Mouse (Mus musculus): ENCODE data around the gene Sri.
"Not testable (repeated sequence)": the region's sequence is repeated elsewhere in the genome, so short reads cannot be mapped to it uniquely, and the experiment has no call there.

The Sri gene

DNA sequence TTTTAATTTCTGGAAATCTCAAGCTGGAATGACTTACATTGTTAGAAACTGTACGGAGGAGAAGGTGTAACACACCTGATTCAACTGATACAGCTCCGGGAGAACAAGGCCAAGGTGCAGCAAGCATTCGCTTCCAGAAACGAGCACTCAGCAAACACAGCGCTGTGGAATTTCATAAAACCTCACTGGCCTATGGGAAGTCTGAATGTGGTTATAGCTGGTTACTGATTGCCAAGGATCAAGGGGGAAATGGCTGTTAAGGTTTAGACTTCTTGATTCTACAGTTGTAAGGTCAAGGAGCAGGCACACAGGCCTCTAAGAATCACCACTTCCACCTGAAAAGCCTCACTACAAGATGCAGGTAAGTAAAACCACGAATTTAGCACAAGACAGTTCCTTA, at the start of gene Sri:
Gene Sri (plus strand): TSS at position 224 of the 400 bp plus-strand sequence.
- DNase-seq, result peak; percentile 9

DNA sequence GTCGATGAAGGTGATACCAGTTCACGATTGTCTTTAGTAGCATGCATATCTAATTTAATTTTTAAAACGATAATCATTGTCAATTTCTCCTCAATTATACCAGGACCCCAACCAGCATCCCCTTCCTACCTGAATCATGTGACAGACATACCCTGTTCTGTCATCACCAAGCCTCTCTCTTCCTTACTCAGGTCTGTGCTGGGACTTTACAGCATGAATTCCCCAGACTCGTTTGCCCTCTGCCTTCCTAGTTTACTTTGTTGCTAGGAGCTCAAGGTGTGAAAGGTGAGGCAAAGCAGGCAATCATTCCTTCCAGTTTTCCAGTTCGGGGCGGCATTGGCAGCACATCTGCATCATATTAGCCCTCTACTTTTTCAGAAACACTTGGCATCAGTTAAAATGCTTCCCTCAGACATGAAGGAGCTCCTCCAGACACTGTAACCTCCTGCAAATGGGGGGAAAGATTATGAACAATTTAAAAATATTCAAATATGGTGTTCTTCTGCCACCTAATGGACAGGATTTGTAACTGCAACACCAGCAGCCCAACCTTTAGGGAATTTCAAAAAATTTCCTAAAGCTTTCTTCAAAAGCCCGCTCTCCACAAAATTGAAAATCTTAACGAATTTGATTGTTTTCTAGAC, 49.4 kb upstream of the Sri start:
- DNase-seq, result peak; percentile 21

DNA sequence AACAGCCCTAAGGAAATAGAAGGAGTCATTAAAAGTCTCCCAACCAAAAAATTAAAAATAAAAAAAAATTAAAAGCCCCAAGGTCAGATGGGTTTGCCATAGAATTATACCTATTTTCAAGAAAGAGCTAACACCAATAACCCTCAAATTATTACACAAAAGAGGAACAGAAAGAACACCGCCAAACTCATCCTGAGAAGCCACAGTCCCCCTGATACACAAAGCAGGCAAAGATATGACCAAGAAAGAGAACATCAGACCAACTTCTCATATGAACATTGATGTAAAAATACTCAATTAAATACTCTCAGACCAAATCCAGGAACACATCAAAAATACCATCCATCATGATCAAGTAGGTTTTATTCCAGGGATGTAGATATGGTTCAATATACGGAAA, 48.8 kb upstream of the Sri start:
- DNase-seq, result no peak

DNA sequence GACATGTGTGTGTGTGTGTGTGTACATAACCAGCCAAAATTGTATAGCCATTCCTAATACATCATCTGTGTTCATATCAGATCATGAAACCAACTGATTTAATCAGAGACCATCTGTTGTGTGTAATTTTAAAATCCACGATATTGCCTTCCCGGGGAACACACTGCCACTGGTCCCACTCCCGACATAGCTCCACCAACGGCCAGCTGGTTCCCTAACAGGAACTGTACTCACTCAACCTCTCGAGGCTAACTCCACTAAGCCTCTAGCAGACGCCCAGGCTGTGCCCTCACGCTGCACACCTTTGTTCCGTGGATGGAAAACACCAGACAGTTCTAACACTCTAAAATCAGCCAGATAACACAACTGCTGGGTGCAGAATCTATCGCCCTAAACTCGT, 45.4 kb upstream of the Sri start:
- DNase-seq, result no peak

DNA sequence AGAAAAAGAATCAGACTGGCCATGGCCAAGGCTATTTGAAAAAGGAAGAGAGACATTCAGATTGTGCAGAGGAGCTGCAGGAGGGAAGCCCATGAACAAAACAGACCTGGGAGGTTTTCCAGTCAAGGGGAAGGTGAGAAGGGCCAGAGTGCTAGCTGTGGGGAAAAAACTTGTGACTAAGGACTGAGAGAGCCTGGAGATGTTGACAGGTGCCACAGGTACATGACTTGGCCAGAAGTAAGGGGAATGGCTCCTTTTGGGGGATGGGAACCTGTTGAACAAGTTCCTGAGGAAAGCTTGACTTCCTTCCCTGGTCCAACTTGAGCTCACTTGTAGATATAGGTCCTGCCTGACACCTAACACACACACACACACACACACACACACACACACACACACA, 43.1 kb upstream of the Sri start:
- peak; percentile 3 for DNase-seq

DNA sequence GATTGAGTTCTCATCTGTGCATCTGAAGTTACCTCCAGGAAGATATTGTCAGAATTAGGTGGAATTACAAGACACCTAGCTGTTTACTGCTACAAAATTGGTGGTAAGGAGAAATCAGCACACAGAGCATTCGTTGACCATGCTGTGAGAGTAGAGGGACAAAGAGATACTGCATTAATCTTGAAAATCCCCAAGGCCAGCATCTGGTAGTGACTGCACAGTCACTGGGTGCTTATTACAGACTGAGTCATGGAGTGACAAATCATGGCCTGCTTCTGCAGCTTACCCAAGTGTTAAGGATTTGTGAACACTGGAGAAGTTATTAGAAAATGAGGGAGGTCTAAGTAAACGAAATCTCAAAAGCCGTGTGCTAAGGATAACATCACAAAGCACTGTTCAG, 32.6 kb upstream of the Sri start:
- no peak for DNase-seq

DNA sequence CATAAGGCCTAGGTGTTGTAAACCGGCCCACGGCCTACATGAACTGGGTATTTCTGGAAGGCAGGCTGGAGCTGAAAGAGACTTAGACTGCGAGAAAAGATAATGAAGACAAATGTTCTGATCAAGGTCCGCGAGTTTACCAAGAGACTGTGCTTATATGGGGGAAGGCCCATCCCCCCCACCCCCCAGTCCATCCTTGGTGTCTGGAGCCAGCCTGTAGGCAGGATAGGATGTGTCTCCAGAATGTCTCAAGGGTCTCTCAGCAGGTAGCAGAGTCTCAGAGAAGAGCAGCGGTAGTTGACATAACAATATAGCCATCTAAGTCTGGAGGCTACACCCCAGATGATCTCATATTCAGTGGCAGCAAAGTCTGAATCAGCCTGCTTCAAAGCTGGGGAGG, 11.3 kb upstream of the Sri start:
- DNase-seq, result not testable (repeated sequence)

DNA sequence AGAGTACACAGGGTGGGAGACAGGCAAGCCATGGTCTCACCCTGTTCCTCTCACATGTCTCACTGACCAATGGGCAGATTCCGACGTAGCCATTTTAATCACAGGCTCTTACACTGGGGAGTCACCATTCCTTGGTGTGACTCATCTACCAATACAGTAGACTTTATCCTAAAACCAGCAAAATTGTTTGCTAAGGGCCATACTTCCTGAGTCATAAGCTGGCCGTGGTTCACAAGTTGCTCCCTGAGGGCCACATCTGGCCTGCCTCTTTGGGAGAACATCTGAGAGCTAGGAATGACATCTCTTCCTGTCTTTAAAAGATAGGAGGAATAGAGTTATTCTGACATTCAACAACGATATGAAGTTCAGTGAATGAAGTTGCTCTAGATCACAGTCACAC, 7.9 kb downstream of the Sri start:
- no peak for DNase-seq

DNA sequence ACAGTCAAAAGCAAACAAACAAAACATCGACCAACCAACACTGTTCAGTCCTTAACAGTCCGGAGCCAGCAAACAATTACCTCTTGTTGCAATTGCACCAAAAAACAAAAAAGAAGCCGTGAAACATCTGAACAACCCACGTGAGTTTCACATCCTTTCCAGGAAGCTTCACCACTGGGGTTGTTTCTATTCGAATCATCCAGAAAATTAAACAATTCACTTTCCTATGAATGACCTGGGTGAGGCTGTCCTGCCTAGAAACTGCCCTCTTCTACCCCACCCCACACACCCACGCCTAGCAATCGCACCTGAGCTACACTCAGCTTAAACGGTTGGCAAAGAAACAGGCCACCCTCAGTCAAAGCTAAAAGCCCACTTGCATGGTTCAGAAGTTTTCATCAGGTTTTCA, 9.8 kb downstream of the Sri start:
- peak; percentile 30 for DNase-seq

DNA sequence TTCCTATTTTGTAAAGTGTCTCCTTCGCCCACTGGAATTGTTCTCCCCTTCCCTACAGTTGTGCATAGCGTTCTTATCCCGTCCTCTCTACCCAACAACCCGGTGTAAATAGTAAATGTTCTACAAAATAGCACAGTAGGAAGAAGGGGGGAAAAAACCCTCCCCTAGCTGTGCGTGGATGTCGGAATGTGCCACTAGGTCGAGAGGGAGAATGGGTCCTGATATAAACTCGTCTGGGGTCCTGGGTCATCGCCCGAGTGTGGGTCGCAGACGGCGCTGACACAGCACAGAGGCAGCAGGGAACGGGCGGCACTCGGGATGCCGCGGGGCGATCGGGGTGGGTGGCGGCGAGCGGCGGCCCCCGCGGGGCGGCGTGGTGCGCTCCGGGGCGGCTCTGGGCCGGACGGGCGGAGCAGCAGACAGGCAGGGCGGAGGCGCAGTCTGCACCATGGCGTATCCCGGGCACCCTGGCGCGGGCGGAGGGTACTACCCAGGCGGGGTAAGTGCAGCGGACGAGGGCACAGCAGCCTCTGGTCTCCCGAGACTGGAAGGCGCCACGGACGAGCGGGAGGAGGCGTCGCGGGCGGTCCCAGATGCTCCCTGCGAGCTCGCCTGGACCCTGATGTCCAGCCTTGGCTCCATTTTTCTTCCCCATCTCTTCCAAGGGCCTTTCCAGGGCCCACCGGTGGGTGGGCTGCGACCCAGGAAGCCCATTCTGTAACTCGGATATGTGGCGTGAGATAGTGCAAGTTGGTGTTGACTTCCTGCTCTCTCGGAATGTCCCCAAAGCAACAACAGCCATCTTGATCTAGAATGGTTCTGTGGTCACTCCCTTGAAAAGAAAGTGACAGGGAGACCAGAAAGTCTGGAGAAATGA, 10.5 kb downstream of the Sri start:
- peak; percentile 91 for DNase-seq

DNA sequence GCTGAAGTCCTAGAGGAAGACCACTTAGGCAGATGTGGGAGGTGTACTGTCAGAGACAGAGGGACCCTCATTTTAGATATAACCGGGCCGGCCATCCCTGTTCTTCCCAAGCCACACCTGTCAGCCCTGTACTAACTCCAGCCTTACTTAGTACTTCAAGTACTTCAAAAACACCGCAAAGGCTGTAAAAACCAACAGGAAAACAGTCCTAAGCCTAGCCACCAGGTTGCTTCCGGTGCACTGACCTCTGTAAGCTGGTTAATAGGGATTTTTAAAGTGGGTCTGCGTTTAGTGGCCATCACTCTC, 11.1 kb downstream of the Sri start:
- no peak for DNase-seq

DNA sequence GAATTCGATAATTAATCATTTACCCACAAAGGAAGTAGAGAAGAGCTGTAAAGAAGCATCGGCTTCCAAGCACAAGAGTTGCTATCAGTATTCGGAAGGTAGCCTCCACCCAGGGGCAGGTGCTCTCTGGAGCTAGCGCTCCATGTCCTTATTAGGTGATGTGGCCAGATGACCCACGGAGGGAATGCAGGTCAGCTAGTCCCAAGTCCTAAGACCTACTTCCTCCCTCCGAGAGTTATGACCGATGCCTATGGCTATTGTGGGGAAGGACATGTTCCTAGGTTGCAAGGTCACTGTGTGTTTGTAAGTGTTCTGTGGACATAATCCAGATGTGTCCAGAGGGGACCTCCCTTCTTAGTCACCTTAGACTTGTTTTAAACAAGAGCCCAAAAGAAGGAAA, 12.2 kb downstream of the Sri start:
- no peak for DNase-seq

DNA sequence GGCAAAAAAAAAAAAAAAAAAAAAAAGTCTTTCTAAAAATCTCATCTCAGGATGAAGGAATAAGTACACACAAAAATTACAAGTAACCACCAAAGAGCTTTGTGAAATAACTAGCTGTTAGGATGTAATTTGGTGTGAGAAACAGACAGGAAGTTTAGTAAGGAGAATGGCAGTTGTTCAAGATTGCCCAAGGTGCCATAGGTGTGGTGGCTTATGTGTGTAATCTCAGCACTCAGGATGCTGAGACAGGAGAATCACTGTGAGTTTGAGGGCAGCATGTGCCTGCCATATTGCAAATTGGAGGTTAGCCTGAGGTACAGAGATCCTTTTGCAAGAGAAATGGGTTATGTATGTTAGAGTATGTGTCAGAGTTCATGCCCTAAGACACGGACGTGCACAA, 16.6 kb downstream of the Sri start:
- DNase-seq, result no peak

DNA sequence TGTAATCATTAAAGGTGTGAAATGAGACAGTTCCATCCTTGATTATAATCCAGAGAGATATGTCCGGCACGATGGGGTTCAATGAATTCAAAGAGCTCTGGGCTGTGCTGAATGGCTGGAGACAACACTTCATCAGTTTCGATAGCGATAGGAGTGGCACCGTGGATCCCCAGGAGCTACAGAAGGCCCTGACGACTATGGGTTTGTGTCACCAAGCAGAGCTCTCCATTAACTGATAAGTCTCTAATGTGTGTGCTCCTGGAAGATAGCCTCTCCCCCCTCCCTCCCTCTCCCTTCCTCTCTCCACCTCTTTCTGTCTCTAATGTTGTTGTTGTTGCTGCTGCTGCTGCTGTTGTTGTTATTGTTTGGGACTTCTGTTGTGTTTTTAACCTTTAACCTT, 17.3 kb downstream of the Sri start:
- no peak for DNase-seq

DNA sequence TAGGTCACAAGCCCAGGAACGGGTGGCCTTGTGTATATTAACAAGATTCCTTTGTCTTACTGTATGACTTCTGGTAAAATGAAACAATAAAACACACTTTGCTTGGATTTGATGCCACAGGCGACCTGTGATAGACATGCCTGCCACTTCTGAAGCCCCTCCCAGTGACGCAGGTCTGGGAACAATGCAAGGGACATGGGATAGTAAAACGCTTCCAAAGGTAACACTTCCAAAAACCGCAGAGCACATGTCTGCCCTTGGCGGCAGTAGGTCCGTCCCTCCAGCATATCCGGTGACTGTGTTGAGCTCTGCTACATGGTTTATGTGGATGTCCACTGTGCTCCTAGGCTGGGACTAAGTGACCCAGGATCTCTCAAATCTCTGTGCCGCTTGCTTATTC, 27.5 kb downstream of the Sri start:
- no peak for DNase-seq

DNA sequence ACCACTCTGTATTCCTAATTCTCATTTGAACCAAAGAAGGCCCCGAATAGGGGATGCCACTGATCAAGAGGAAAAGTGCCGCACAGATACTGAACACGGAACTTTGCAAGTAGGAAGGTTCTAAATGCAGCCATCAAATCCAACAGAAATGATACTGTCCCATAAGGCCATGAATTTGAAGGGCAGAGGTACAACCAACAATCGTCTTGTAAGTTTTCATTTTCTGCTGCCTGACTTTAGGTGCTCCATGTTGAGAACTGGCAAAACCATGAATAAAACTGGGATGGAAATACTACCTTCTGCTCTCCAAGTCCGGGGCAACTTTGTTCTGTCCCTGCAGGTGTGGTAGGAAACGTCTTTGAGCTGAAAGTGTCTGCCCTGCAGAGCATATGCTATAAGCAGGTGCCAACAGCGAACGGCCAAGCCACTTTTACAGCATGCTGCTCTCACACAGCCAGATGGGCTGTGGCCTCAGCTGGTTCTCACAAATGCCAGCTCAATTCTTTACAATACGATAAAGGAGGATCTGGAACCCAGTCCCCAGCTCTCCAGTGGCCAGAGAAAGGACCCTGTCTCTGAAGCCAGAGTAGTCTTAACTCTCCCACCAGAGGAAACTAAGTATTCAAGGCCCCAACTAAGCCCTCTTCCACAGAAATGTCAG, 28.2 kb downstream of the Sri start:
- no peak for DNase-seq

DNA sequence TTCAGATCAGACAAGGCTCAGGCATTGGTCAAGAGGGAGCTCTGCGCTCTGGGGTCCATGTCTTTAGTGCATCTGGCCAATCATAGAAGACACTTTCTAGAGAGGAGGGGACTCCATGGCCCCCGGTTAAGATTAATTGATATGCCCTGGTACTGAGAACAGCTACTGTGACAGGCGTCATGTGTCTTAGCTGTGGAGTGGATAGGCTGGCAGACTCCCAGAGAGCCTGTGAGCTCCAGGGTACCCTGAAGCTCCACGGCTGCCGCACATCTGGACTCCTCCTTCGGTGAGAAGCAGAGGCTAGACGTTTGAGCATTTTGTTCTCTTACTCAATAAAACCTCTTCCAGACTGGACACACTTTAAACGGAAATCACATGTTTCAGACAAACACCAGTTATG, 31.6 kb downstream of the Sri start:
- no peak for DNase-seq

DNA sequence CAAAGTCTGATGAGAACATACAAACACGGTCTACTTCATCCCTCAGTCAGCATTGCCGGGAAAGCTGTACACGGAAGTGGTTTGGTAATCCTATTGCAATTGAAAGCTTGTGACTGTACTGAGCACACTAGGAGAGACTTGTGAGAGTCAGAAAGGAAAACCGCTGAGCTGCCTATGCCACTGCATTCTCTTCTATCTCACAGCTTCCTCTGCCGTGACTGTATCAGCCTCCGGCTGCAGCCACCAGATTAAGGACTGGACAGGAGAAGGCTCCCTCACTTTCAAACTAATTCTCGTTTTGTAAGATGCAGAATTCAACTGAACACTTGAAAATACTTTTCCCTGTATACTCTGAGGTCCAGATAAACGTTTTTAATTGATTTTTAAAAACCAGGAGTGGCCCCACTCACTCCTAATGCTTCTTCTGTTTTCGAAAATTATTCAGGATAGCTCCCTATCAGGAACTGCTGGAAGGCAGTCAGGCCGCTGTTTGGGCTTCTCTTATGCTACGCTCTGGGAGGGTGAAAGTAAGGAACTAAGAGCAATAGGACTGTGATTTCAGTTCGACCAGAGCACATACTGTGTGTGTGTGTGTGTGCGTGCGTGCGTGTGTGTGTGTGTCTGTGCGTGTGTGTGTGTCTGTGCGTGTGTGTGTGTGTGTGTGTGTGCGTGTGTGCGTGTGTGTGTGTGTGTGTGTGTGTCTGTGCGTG, 37.1 kb downstream of the Sri start:
- no peak for DNase-seq

DNA sequence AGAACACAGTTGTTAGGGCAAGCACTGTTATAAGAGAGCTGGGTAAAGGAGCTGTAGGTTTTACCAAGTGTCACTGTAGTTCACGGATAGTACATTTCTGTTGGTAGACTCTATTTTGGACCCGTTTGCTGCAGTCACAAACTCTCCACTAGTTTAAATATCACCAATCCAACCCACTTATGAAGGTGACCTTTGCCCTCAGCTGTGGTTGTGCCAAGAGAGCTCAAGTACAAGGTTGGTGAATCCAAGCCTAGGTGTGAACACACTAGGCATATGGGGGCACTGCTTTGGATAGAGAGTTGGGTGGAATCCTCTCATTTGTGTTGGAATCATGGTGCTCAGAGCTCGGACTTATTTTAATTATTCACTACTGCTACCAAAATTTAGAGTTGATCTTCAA, 39.8 kb downstream of the Sri start:
- DNase-seq, result no peak

DNA sequence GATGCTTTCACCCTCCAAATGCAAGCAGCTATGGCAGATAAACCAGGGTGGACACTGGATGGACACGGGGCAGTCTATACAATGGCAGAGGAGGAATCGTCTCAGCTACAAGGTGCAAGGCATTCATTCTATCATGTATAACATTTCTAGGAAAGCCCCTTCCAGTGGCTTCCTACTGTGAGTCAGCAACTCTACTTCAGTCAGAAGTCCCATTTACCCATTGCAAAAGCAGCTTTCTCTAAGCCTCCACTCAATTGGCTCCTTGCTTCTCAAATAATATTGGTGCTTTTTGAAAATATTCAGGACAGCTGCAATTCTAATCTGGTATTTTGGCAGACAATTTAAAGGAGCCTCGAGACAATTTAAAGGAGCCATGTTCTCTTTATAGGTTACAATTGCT, 42.3 kb downstream of the Sri start:
- DNase-seq, result no peak

DNA sequence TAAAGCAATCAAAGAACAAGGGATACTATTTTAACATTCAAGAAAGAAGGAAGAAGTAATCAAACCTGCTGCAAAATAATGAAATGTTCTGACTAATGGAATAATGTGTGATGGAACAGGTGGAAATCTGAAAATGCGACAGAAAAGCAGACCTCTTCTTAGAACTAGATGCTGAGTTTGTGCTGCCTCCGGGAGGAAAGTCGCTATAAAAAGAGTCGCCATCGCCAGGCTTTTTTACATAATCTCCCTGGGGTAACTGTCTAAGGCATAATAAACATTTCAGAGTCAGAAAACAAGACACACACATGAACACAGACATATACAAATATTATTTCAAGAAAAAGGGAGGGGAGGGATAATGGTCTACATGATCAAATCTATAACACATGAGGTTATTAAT, 49.0 kb downstream of the Sri start:
- no peak for DNase-seq

DNA sequence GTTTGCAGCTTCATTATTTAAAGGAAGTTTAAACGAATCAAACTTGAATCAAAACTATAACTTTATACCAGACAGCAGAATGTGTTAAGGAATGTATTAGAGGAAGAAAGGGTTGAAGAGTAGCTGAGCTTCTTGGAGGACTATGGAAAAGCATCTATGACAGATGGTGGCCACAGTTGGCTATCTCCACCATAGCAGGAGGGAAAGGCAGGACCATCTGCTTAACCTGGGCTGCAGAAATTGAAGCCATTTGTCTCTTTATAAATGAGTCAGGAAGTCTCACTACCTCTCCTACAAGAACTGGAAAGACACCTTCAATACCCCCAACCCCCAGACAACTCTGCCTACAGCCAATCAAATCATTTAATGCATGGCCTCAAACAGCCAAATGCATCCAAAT, 49.8 kb downstream of the Sri start:
- DNase-seq, result no peak

DNA sequence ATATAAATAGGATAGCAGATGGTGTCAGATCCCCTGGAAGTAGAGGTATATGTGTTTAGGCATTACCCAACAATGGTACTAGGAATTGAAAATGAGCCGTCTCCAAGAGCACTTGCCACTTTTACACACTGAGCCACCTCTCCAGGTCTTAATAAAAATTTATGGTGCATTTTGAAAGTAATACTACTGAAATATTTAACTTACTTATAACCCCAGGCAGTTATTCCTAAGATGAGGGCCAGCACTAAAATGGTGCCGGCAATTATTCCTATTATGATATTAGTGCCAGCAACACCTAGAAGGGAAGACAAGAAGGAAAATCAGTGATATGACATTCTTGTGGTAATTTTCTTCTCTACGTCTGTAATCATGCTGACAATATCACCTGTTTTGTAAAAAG, 65.8 kb downstream of the Sri start:
- no peak for DNase-seq

DNA sequence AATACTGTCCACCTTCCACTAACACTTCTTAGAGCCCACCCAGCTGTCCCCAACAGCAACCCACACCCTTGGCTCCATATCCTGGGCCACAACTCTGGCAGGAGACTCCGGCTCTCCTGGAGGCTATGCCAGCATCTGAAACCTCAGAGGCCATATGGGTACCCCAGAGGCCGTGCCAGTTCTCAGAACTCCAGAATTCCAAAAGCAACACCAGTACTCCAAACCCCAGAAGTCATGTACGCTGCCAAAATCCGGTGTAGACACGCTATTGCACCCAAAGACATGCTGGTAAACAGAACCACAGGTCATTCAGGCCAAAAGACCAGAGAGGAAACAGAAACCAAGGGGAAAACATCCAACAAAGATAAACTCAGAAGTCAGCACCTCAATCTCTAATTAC, 66.4 kb downstream of the Sri start:
- no peak for DNase-seq
